Mouse (Mus musculus) embryonic fibroblast, embryonic 13.5 days (primary cell): Measurements from ENCODE around the gene Slc6a21.

Experiments used
- CTCF ChIP-seq: IDR thresholded peaks from 2 replicates; pipeline ENCODE4 v1.5.1; 2011; ENCODE audit warnings: mild to moderate bottlenecking, control low read depth, low read length, moderate library complexity, borderline replicate concordance; ENCODE audit not compliant: insufficient read depth
- POLR2A ChIP-seq: IDR thresholded peaks from 2 replicates; pipeline ENCODE4 v1.6.1; 2011; ENCODE audit warnings: low read depth, mild to moderate bottlenecking, control low read depth, low read length, moderate library complexity

DNA sequence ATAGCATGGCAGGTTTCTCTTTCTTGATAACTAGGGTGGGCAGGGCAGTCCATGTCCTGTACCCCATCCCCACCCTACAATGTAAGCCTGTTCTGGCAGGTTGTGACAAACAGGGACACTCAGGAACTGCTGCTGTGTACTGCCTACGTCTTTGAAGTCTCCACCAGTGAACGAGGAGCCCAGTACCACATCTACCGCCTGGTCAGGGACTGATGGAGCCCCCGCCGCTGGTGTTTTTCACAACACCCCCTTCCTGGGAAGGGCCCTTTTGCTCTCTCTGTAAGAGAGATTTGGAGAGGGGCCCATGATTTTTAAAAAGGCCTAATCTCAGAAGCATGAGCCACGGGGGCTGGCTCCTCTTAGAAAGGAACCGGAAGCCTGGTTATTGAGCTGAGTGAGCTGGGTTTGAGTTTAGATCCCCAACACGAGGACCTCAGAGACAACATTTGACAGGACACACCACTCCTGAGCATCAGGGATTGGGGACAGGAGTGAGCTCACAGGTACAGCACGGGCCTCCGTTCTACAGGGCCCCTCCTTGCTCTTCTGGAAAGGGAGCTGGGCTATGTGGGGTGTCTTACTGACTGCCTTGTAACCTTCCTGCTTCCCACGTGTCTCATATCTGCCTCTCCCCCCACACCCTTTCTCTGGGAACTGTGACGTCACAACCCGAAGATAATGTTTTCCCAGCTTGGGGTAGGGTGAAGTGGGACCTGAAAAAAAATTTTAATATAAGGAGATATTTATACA lies 44.4 kb upstream of the Slc6a21 start:
- TF ChIP-seq CTCF (no peak), POLR2A (no peak)
